Mouse (Mus musculus) limb, embryonic 15.5 days (tissue): Measurements from ENCODE around the gene Dpyd. TPM values are rescaled to one million over a fixed set of nuclear protein-coding genes. Genes with fewer than 3 reads are reported as not detected.

Experiments
- ATAC-seq: fragments of 200-750 bp; cut with Nextera tagmentation; 2 replicates; pipeline ENCODE4 v1.8.0; 2017; ENCODE audit warnings: low read depth, moderate TSS enrichment; ENCODE audit not compliant: insufficient number of reproducible peaks, low FRiP score, low TSS enrichment
- H3K27ac ChIP-seq: fragments of 300-500 bp; sonication (generic); 2 replicates; pipeline ENCODE4 v1.5.1; 2015; ENCODE audit warnings: moderate library complexity, mild to moderate bottlenecking, inconsistent platforms
- H3K27me3 ChIP-seq: fragments of 300-500 bp; sonication (generic); 2 replicates; pipeline ENCODE4 v1.6.1; 2015; ENCODE audit warnings: inconsistent platforms
- H3K36me3 ChIP-seq: fragments of 300-500 bp; sonication (generic); 2 replicates; pipeline ENCODE4 v1.6.1; 2015; ENCODE audit warnings: inconsistent platforms
- H3K4me1 ChIP-seq: fragments of 300-500 bp; sonication (generic); 2 replicates; pipeline ENCODE4 v1.6.1; 2015; ENCODE audit warnings: inconsistent platforms
- H3K4me2 ChIP-seq: fragments of 300-500 bp; sonication (generic); 2 replicates; pipeline ENCODE4 v1.6.1; 2015; ENCODE audit warnings: mild to moderate bottlenecking, inconsistent platforms
- H3K4me3 ChIP-seq: fragments of 300-500 bp; sonication (generic); 2 replicates; pipeline ENCODE4 v1.5.1; 2015; ENCODE audit warnings: mild to moderate bottlenecking, inconsistent platforms
- H3K9ac ChIP-seq: fragments of 300-500 bp; sonication (generic); 2 replicates; pipeline ENCODE4 v1.6.1; 2015; ENCODE audit warnings: inconsistent platforms
- H3K9me3 ChIP-seq: fragments of 300-500 bp; sonication (generic); 2 replicates; pipeline ENCODE4 v1.6.1; 2016; ENCODE audit warnings: inconsistent platforms
- WGBS: fragments of 180-500 bp; shearing (Covaris S2); methylation state at CpG from one replicate; pipeline ENCODE4 v1.1.7; 2015; 5-methylcytosine and 5-hydroxymethylcytosine counted together
- polyA plus RNA-seq: library from polyadenylated mRNA; unstranded; fragments of >200 nt; fragmentation: Nextera tagmentation; extraction: Ambion mirVana; gene quantifications from 2 replicates; pipeline ENCODE4 v1.2.1, GENCODE M21; 2015

Gene Dpyd
- polyA plus RNA-seq, 1 experiment from 2014 or later = 5.9 TPM

- ATAC-seq = no peak
- no peak overlapping the region for H3K4me2 ChIP-seq
- no peaks in the 10 kb centered on the region for H3K27me3 ChIP-seq
- H3K9me3 ChIP-seq = no peaks in the 10 kb centered on the region
- H3K27ac ChIP-seq = no peak overlapping the region
- H3K4me1 ChIP-seq = 0 out of 2 replicates have a peak, but pooled peaks cover 3% of the 10 kb centered on the region
- 32% methylated on average over 7 of the region's 7 CpGs for WGBS
- H3K36me3 ChIP-seq = no peaks in the 10 kb centered on the region
- no peak overlapping the region for H3K9ac ChIP-seq
- no peak overlapping the region for H3K4me3 ChIP-seq
Observed at GRCm38 (mm10) chr3:119402836-119403728, 841.2 kb downstream of the Dpyd start.

- Histone ChIP-seq H3K4me3 (no peak overlapping the region), H3K9me3 (no peaks in the 10 kb centered on the region), H3K27me3 (no peaks in the 10 kb centered on the region), H3K4me1 (no peaks in the 10 kb centered on the region), H3K4me2 (no peak overlapping the region), H3K36me3 (no peaks in the 10 kb centered on the region), H3K9ac (no peak overlapping the region), H3K27ac (no peak overlapping the region)
- WGBS = 64% methylated on average over 9 of the region's 9 CpGs
- ATAC-seq = no peak
Observed at GRCm38 (mm10) chr3:119419087-119419709, 857.3 kb downstream of the Dpyd start.

GRCm38 (mm10) chr3:119419745-119420144 lies 857.8 kb downstream of the Dpyd start:
- no peak for ATAC-seq
- H3K9me3 ChIP-seq = no peaks in the 10 kb centered on the region
- H3K4me3 ChIP-seq = no peak overlapping the region
- H3K4me2 ChIP-seq = no peak overlapping the region
- H3K4me1 ChIP-seq = no peaks in the 10 kb centered on the region
- H3K9ac ChIP-seq = no peak overlapping the region
- no peak overlapping the region for H3K27ac ChIP-seq
- H3K36me3 ChIP-seq = no peaks in the 10 kb centered on the region
- 71% methylated on average over 2 of the region's 2 CpGs for WGBS
- H3K27me3 ChIP-seq = no peaks in the 10 kb centered on the region

- WGBS = 70% methylated on average over 8 of the region's 8 CpGs
- Histone ChIP-seq H3K27ac (no peak overlapping the region), H3K4me2 (no peak overlapping the region), H3K4me3 (no peak overlapping the region), H3K9ac (no peak overlapping the region), H3K36me3 (no peaks in the 10 kb centered on the region), H3K9me3 (no peaks in the 10 kb centered on the region), H3K4me1 (no peaks in the 10 kb centered on the region), H3K27me3 (no peaks in the 10 kb centered on the region)
- no peak for ATAC-seq
Observed at GRCm38 (mm10) chr3:119431339-119431738, 869.4 kb downstream of the Dpyd start.

GRCm38 (mm10) chr3:119431757-119432156 lies 869.8 kb downstream of the Dpyd start:
- Histone ChIP-seq H3K4me1 (no peaks in the 10 kb centered on the region), H3K4me3 (no peak overlapping the region), H3K27ac (no peak overlapping the region), H3K27me3 (no peaks in the 10 kb centered on the region), H3K9me3 (no peaks in the 10 kb centered on the region), H3K36me3 (no peaks in the 10 kb centered on the region), H3K9ac (no peak overlapping the region), H3K4me2 (no peak overlapping the region)
- ATAC-seq = no peak
- WGBS = 62% methylated on average over 7 of the region's 7 CpGs

- no peak overlapping the region for H3K4me2 ChIP-seq
- no peak for ATAC-seq
- H3K4me3 ChIP-seq = no peak overlapping the region
Observed at GRCm38 (mm10) chr3:119447559-119447958, 885.6 kb downstream of the Dpyd start.

GRCm38 (mm10) chr3:119464073-119464472 lies 902.1 kb downstream of the Dpyd start:
- no peaks in the 10 kb centered on the region for H3K36me3 ChIP-seq
- H3K27ac ChIP-seq = no peak overlapping the region
- no peak overlapping the region for H3K9ac ChIP-seq
- no peaks in the 10 kb centered on the region for H3K27me3 ChIP-seq
- H3K4me3 ChIP-seq = no peak overlapping the region
- no peak for ATAC-seq
- H3K4me1 ChIP-seq = no peaks in the 10 kb centered on the region
- no peaks in the 10 kb centered on the region for H3K9me3 ChIP-seq
- 75% methylated on average over 2 of the region's 2 CpGs for WGBS
- H3K4me2 ChIP-seq = no peak overlapping the region

More at GRCm38 (mm10) chr3:119447559-119447958, 885.6 kb downstream of the Dpyd start:
- no peaks in the 10 kb centered on the region for H3K36me3 ChIP-seq
- 66% methylated on average over 2 of the region's 2 CpGs for WGBS
- no peaks in the 10 kb centered on the region for H3K9me3 ChIP-seq
- no peaks in the 10 kb centered on the region for H3K4me1 ChIP-seq
- H3K9ac ChIP-seq = no peak overlapping the region
- H3K27ac ChIP-seq = no peak overlapping the region
- no peaks in the 10 kb centered on the region for H3K27me3 ChIP-seq

GRCm38 (mm10) chr3:119464479-119464878 lies 902.5 kb downstream of the Dpyd start:
- Histone ChIP-seq H3K36me3 (no peaks in the 10 kb centered on the region), H3K9me3 (no peaks in the 10 kb centered on the region), H3K4me2 (no peak overlapping the region), H3K27ac (no peak overlapping the region), H3K27me3 (no peaks in the 10 kb centered on the region), H3K9ac (no peak overlapping the region), H3K4me1 (no peaks in the 10 kb centered on the region), H3K4me3 (no peak overlapping the region)
- WGBS = 66% methylated on average over 1 of the region's 1 CpGs
- no peak for ATAC-seq

- Histone ChIP-seq H3K4me2 (no peak overlapping the region), H3K27ac (no peak overlapping the region), H3K9me3 (no peaks in the 10 kb centered on the region), H3K4me3 (no peak overlapping the region), H3K36me3 (no peaks in the 10 kb centered on the region), H3K4me1 (no peaks in the 10 kb centered on the region), H3K27me3 (no peaks in the 10 kb centered on the region), H3K9ac (no peak overlapping the region)
- WGBS = 82% methylated on average over 2 of the region's 2 CpGs
- no peak for ATAC-seq
Observed at GRCm38 (mm10) chr3:119467723-119468122, 905.8 kb downstream of the Dpyd start.
